ENCODE assay signal across 8 mouse cellular contexts in the genomic region with DNA sequence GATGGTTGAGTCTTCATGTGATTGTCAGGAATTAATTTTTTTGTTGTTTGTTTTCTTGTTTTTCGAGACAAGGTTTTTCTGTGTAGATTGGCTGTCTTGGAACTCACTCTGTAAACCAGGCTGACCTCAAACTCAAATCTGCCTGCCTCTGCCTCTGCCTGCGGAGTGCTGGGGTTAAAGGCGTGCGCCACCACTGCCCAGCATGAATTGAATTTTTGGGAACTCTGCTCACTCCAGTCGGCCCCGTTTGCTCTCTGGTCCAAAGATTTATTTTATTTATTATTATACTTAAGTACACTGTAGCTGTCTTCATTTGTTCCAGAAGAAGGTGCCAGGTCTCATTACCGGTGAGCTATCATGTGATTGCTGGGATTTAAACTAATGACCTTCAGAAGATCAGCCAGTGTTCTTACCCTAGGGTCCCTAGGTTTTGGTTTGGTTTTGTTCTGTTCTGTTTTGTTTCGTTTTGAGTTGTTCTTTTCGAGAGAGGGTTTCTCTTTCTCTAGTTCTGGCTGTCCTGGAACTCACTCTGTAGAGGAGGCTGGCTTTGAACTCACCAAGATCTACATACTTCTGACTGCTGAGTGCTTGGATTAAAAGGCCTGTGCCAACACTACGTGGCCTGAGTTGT. TPM values are rescaled to one million over a fixed set of nuclear protein-coding genes. Genes with fewer than 3 reads are reported as not detected.
DNase-seq lines count a peak whose midpoint lies in the region; ATAC-seq and TF ChIP-seq lines count a peak whose summit lies in the region.

No protein-coding gene starts in this region.

- intact Hi-C loops in gastrocnemius, adult 2 months (cut with DNase I) = no loop called here

- TF ChIP-seq CTCF in gastrocnemius, adult 2 months (IDR thresholded peaks at IDR 0.05) = no peak

- H3K9ac ChIP-seq in forebrain, embryonic 14.5 days (ENCODE audit: low read length) = peak overlapping the region; percentile 32
- peak overlapping the region; percentile 59 for H3K9ac ChIP-seq in liver, embryonic 11.5 days (ENCODE audit: low read depth, low read length)

- peak overlapping the region; percentile 85 for H3K4me3 ChIP-seq in gastrocnemius, adult 2 months
- H3K4me3 ChIP-seq in forebrain, embryonic 14.5 days (ENCODE audit: low read depth, low read length) = peak overlapping the region; percentile 83
- H3K4me3 ChIP-seq in liver, embryonic 11.5 days (ENCODE audit: low read depth, low read length) = peak overlapping the region; percentile 98

- peak; percentile 11 for ATAC-seq in forebrain, embryonic 14.5 days
- ATAC-seq in liver, embryonic 11.5 days (replicated peaks; ENCODE audit: low FRiP score) = no peak

- H3K27me3 ChIP-seq in forebrain, embryonic 14.5 days (replicated peaks; ENCODE audit: control insufficient read depth, insufficient read depth, low read length) = no peaks in the 10 kb centered on the region
- peaks cover 23% of the 10 kb centered on the region for H3K27me3 ChIP-seq in liver, embryonic 11.5 days (replicated peaks; ENCODE audit: control insufficient read depth, insufficient read depth, low read length)

- peaks cover 32% of the 10 kb centered on the region for H3K36me3 ChIP-seq in forebrain, embryonic 14.5 days (ENCODE audit: control insufficient read depth, insufficient read depth, low read length)
- H3K36me3 ChIP-seq in liver, embryonic 11.5 days (ENCODE audit: control insufficient read depth, insufficient read depth, low read length) = peaks cover 26% of the 10 kb centered on the region

- peaks cover 17% of the 10 kb centered on the region for H3K4me1 ChIP-seq in forebrain, embryonic 14.5 days (ENCODE audit: control insufficient read depth, insufficient read depth, low read length)
- peaks cover 18% of the 10 kb centered on the region for H3K4me1 ChIP-seq in liver, embryonic 11.5 days (replicated peaks; ENCODE audit: control insufficient read depth, insufficient read depth, low read length)

- 58% methylated on average over 10 of the region's 10 CpGs for WGBS in forebrain, embryonic 14.5 days
- 39% methylated on average over 10 of the region's 10 CpGs for WGBS in liver, embryonic 11.5 days

- peak overlapping the region; percentile 91 for H3K27ac ChIP-seq in gastrocnemius, adult 2 months
- H3K27ac ChIP-seq in forebrain, embryonic 14.5 days (ENCODE audit: low read depth, low read length) = 0 out of 2 replicates have a peak overlapping the region, but pooled peaks have one; percentile 28
- H3K27ac ChIP-seq in liver, embryonic 11.5 days (ENCODE audit: low read depth, low read length) = peak overlapping the region; percentile 32; the same call in 1 of the 2 replicates

- peak overlapping the region; percentile 43 for H3K4me2 ChIP-seq in forebrain, embryonic 14.5 days (ENCODE audit: low read length)
- H3K4me2 ChIP-seq in liver, embryonic 11.5 days = peak overlapping the region; percentile 73

- no peak for DNase-seq in gastrocnemius, adult 2 months
- no peak for DNase-seq in gastrocnemius, postnatal 10 days
- DNase-seq in A20 (ENCODE audit: low read depth, low spot score) = peak; percentile 46
- no peak for DNase-seq in forebrain, embryonic 14.5 days (ENCODE audit: low spot score)
- DNase-seq in liver, embryonic 11.5 days (ENCODE audit: low spot score) = no peak
- DNase-seq in thymus, adult 18-20 months = no peak
- DNase-seq in spleen, postnatal 14 days (ENCODE audit: low spot score in 2 of 2) = no peak
- DNase-seq in thymus, postnatal 4 days = no peak

- H3K9me3 ChIP-seq in forebrain, embryonic 14.5 days (replicated peaks; ENCODE audit: control insufficient read depth, low read length) = no peaks in the 10 kb centered on the region
- H3K9me3 ChIP-seq in liver, embryonic 11.5 days (ENCODE audit: control insufficient read depth, low read length) = no peaks in the 10 kb centered on the region

RNA-seq across cellular contexts. Expression of a gene that starts 0.6 kb away (rescaled TPM):
- 100 to 1,000 TPM; 760 to 970 TPM for total RNA-seq in gastrocnemius, adult 2 months (2021)
- 1,000 to 10,000 TPM; 1,328 to 1,362 TPM for total RNA-seq in gastrocnemius, postnatal 10 days (2021)
- 1,011 and 1,206 TPM in 2 replicates for polyA plus RNA-seq in forebrain, embryonic 14.5 days (2014; fragmentation: Nextera tagmentation; extraction: Ambion mirVana)
- 1,588 and 1,766 TPM in 2 replicates for polyA plus RNA-seq in liver, embryonic 11.5 days (2014; fragmentation: Nextera tagmentation; extraction: Ambion mirVana)

RNA-seq across cellular contexts. Expression of a gene that starts 4.2 kb away (rescaled TPM):
- 1 to 10 TPM; 3.3 to 4.6 TPM for total RNA-seq in gastrocnemius, adult 2 months (2021)
- total RNA-seq in gastrocnemius, postnatal 10 days (2021) = 10 to 100 TPM; 21.7 to 25.4 TPM
- polyA plus RNA-seq in forebrain, embryonic 14.5 days (2014; fragmentation: Nextera tagmentation; extraction: Ambion mirVana) = 48.1 and 48.2 TPM in 2 replicates
- polyA plus RNA-seq in liver, embryonic 11.5 days (2014; fragmentation: Nextera tagmentation; extraction: Ambion mirVana) = 42.6 and 45.3 TPM in 2 replicates

RNA-seq across cellular contexts. Expression of a gene that starts 7.5 kb away (rescaled TPM):
- 1 to 10 TPM; 1.3 to 1.7 TPM for total RNA-seq in gastrocnemius, adult 2 months (2021)
- 10 to 100 TPM in 1 of 2 experiments, 1 to 10 TPM in 1; 7.4 to 11.9 TPM for total RNA-seq in gastrocnemius, postnatal 10 days (2021)
- polyA plus RNA-seq in forebrain, embryonic 14.5 days (2014; fragmentation: Nextera tagmentation; extraction: Ambion mirVana) = 4.4 and 4.5 TPM in 2 replicates
- polyA plus RNA-seq in liver, embryonic 11.5 days (2014; fragmentation: Nextera tagmentation; extraction: Ambion mirVana) = 52.5 and 57.5 TPM in 2 replicates

RNA-seq across cellular contexts. Expression of a gene that starts 7.5 kb away (rescaled TPM):
- total RNA-seq in gastrocnemius, adult 2 months (2021) = under 1 TPM; 0.36 to 0.75 TPM
- total RNA-seq in gastrocnemius, postnatal 10 days (2021) = 1 to 10 TPM; 3.1 to 3.7 TPM
- polyA plus RNA-seq in forebrain, embryonic 14.5 days (2014; fragmentation: Nextera tagmentation; extraction: Ambion mirVana) = 4.6 and 5.5 TPM in 2 replicates
- 13.1 and 14.3 TPM in 2 replicates for polyA plus RNA-seq in liver, embryonic 11.5 days (2014; fragmentation: Nextera tagmentation; extraction: Ambion mirVana)

RNA-seq across cellular contexts. Expression of a gene that starts 9.2 kb away (rescaled TPM):
- total RNA-seq in gastrocnemius, adult 2 months (2021) = under 1 TPM in 1 of 2 experiments, not detected in 1; 0.81 TPM
- 1 to 10 TPM; 1.1 to 1.2 TPM for total RNA-seq in gastrocnemius, postnatal 10 days (2021)
- 0.55 and 0.73 TPM in 2 replicates for polyA plus RNA-seq in forebrain, embryonic 14.5 days (2014; fragmentation: Nextera tagmentation; extraction: Ambion mirVana)
- polyA plus RNA-seq in liver, embryonic 11.5 days (2014; fragmentation: Nextera tagmentation; extraction: Ambion mirVana) = 1.6 and 2.5 TPM in 2 replicates

Comparison
In these comparisons a context has a peak if more than half of its experiments do, and no peak if none do; other contexts are left out.
1. RNA of a gene that starts 4.2 kb away (total RNA-seq): 21.7 to 25.4 TPM in gastrocnemius, postnatal 10 days; 3.3 to 4.6 TPM in gastrocnemius, adult 2 months; every median in the first group is over 4 times any median in the second.
2. H3K27ac ChIP-seq: peak in every context shown above with its lines; median percentile 91 in gastrocnemius, adult 2 months; 32 in liver, embryonic 11.5 days; 28 in forebrain, embryonic 14.5 days.
3. Peak in every context shown above with its lines, with median percentiles within 50 percentile points of each other: H3K4me3 ChIP-seq.